Mouse (Mus musculus): ENCODE data around the gene Ttc39a.

Ttc39a gene

GRCm38 (mm10) chr4:109463892-109464291, 57.5 kb downstream of the Ttc39a start:
- no peak for DNase-seq

GRCm38 (mm10) chr4:109467687-109468086, 61.3 kb downstream of the Ttc39a start:
- DNase-seq, result no peak

- DNase-seq, result no peak
These were observed 65.2 kb downstream of the Ttc39a start for GRCm38 (mm10) chr4:109471606-109472005.

- DNase-seq, result no peak
These were observed 66.1 kb downstream of the Ttc39a start for GRCm38 (mm10) chr4:109472566-109472965.

- no peak for DNase-seq
These were observed 68.7 kb downstream of the Ttc39a start for GRCm38 (mm10) chr4:109475078-109475477.

GRCm38 (mm10) chr4:109475577-109476553, 69.4 kb downstream of the Ttc39a start:
- DNase-seq, result peak; percentile 39

- peak; percentile 94 for DNase-seq
These were observed 70.2 kb downstream of the Ttc39a start for GRCm38 (mm10) chr4:109476554-109477014.

- DNase-seq, result no peak
These were observed 71.0 kb downstream of the Ttc39a start for GRCm38 (mm10) chr4:109477454-109477853.

GRCm38 (mm10) chr4:109481424-109481823, 75.0 kb downstream of the Ttc39a start:
- DNase-seq, result no peak

- no peak for DNase-seq
These were observed 76.3 kb downstream of the Ttc39a start for GRCm38 (mm10) chr4:109482701-109483100.

- peak; percentile 53 for DNase-seq
These were observed 78.2 kb downstream of the Ttc39a start, which contains the start of gene Rnf11 for GRCm38 (mm10) chr4:109484621-109485020. Gene Rnf11 (minus strand): TSS chr4:109484728.

- no peak for DNase-seq
These were observed 82.4 kb downstream of the Ttc39a start for GRCm38 (mm10) chr4:109488812-109489211.

GRCm38 (mm10) chr4:109493581-109493980, 87.2 kb downstream of the Ttc39a start:
- DNase-seq, result no peak
